Mouse (Mus musculus) layer of hippocampus, postnatal 10 days (tissue): ENCODE results near the gene Gak. TPM values are rescaled to one million over a fixed set of nuclear protein-coding genes. Genes with fewer than 3 reads are reported as not detected.

Experiments used
- DNase-seq, 2 experiments: peaks; one replicate each; pipeline ENCODE4 v3.0.0; 2021; ENCODE audit warnings: low spot score in 2 of 2
- total RNA-seq, 2 experiments: library from RNA; stranded (reverse); gene quantifications; 2 replicates each; pipeline ENCODE4 v1.2.3; 2021

Gak gene
- total RNA-seq, 2 experiments from 2014 or later = 87.7 to 89.7 TPM

- no peak for DNase-seq
These were observed 19.1 kb downstream of the Gak start for GRCm38 (mm10) chr5:108610426-108610825.

GRCm38 (mm10) chr5:108602537-108602936 lies 27.0 kb downstream of the Gak start:
- no peak for DNase-seq

GRCm38 (mm10) chr5:108599923-108600322 lies 29.6 kb downstream of the Gak start:
- no peak for DNase-seq

GRCm38 (mm10) chr5:108581361-108581891 lies 48.1 kb downstream of the Gak start:
- DNase-seq = no peak

GRCm38 (mm10) chr5:108573054-108573453 lies 56.5 kb downstream of the Gak start:
- no peak for DNase-seq

GRCm38 (mm10) chr5:108570991-108571390 lies 58.6 kb downstream of the Gak start:
- DNase-seq = no peak

GRCm38 (mm10) chr5:108567104-108567503 lies 62.5 kb downstream of the Gak start:
- DNase-seq = no peak

GRCm38 (mm10) chr5:108566523-108566922 lies 63.0 kb downstream of the Gak start:
- no peak for DNase-seq

- DNase-seq = no peak
These were observed 64.2 kb downstream of the Gak start for GRCm38 (mm10) chr5:108565381-108565780.

GRCm38 (mm10) chr5:108564346-108564745 lies 65.2 kb downstream of the Gak start:
- DNase-seq = no peak

GRCm38 (mm10) chr5:108562483-108562882 lies 67.1 kb downstream of the Gak start:
- no peak for DNase-seq

GRCm38 (mm10) chr5:108556986-108557385 lies 72.6 kb downstream of the Gak start:
- DNase-seq = no peak

- DNase-seq = no peak
These were observed 75.5 kb downstream of the Gak start for GRCm38 (mm10) chr5:108554041-108554440.

- DNase-seq = no peak
These were observed 79.4 kb downstream of the Gak start for GRCm38 (mm10) chr5:108550207-108550594.

GRCm38 (mm10) chr5:108549489-108550206 lies 79.9 kb downstream of the Gak start, which contains the start of gene Cplx1:
Gene Cplx1 (minus strand): TSS chr5:108550024.
- peak; percentile 64 to 77 for DNase-seq

GRCm38 (mm10) chr5:108549137-108549488 lies 80.4 kb downstream of the Gak start:
- no peak for DNase-seq

- DNase-seq = no peak
These were observed 81.9 kb downstream of the Gak start for GRCm38 (mm10) chr5:108547636-108548035.

GRCm38 (mm10) chr5:108543516-108544291 lies 85.9 kb downstream of the Gak start:
- no peak for DNase-seq

GRCm38 (mm10) chr5:108534188-108534587 lies 95.4 kb downstream of the Gak start:
- no peak for DNase-seq

- DNase-seq = no peak
These were observed 107.0 kb downstream of the Gak start for GRCm38 (mm10) chr5:108522597-108522996.

- DNase-seq = no peak
These were observed 107.7 kb downstream of the Gak start for GRCm38 (mm10) chr5:108521896-108522295.

- DNase-seq = no peak
These were observed 108.5 kb downstream of the Gak start for GRCm38 (mm10) chr5:108521016-108521415.
